ENCODE assay signal across 8 mouse cellular contexts in the genomic region with DNA sequence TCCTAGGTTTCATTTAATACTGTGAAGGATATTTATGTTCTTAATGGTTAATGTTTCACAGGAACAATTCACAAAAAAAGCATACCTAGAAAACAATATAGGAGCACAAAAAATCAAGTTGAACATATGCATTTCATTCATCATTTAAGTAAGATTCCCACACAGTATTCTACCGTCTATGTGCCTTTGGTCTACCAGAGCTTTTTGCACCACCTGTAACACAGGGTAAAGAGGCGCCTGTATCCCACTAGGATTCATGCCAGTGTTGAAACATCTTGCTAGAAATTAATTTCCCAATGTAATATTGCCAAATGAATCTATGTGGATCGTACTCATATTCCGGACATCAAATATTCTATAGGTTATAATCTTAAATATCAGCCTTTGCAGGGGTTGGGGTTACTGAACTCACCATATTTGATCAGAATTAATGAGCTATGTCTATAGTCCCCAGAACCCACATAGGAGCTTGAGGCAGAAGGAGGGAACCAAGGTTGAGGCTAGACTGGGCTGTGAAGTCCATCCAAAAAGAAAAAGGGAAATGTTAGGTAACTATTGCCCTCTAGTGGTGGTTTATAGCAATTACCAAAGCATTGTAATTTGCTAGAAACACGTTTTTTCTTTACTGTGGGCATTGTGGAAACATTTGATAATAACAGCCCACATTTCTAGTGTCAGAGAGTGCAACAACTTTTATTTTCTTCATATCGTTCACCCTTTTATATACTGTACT.
DNase-seq lines count a peak whose midpoint lies in the region; ATAC-seq and TF ChIP-seq lines count a peak whose summit lies in the region.

No protein-coding gene starts in this region.

- no peaks in the 10 kb centered on the region for H3K27me3 ChIP-seq in midbrain, embryonic 13.5 days

- peak; percentile 46; the same call in 1 of the 2 replicates for TF ChIP-seq CTCF in lung, adult 2 months (IDR thresholded peaks at IDR 0.05; ENCODE audit: insufficient read depth, low read length)

- peak; percentile 3 for DNase-seq in cerebellum, adult 8-10 months
- no peak for DNase-seq in cerebellum, adult 11-12 months
- DNase-seq in lung, adult 2 months = no peak
- DNase-seq in lung, postnatal 36 days = no peak
- peak; percentile 27 for DNase-seq in embryo, embryonic 9.5 days (ENCODE audit: extremely low spot score)
- no peak for DNase-seq in urinary bladder, postnatal 36 days (ENCODE audit: low spot score in 2 of 2)
- no peak for DNase-seq in gastrocnemius, postnatal 4 days (ENCODE audit: low spot score in 2 of 2)

- H3K9me3 ChIP-seq in midbrain, embryonic 13.5 days = no peaks in the 10 kb centered on the region

- H3K9ac ChIP-seq in midbrain, embryonic 13.5 days (replicated peaks) = no peak overlapping the region

- 55% methylated on average over 6 of the region's 6 CpGs for WGBS in lung, adult 2 months
- 56% methylated on average over 6 of the region's 6 CpGs for WGBS in midbrain, embryonic 13.5 days

- H3K4me2 ChIP-seq in midbrain, embryonic 13.5 days (replicated peaks) = no peak overlapping the region

- ATAC-seq in midbrain, embryonic 13.5 days = peak; percentile 89

- no peak overlapping the region for H3K4me3 ChIP-seq in lung, adult 2 months (replicated peaks; ENCODE audit: extremely low read depth, low read depth, low read length)
- no peak overlapping the region for H3K4me3 ChIP-seq in midbrain, embryonic 13.5 days (replicated peaks)

- no peaks in the 10 kb centered on the region for H3K36me3 ChIP-seq in midbrain, embryonic 13.5 days

- H3K27ac ChIP-seq in midbrain, embryonic 13.5 days = no peak overlapping the region

- H3K4me1 ChIP-seq in lung, adult 2 months (ENCODE audit: control insufficient read depth, insufficient read depth, low read length) = no peaks in the 10 kb centered on the region
- no peaks in the 10 kb centered on the region for H3K4me1 ChIP-seq in midbrain, embryonic 13.5 days (replicated peaks)

- no peak for TF ChIP-seq POLR2A in lung, adult 2 months (IDR thresholded peaks at IDR 0.05; ENCODE audit: borderline replicate concordance, extremely low read depth, low read depth, low read length)

Comparison
In these comparisons a context has a peak if more than half of its experiments do, and no peak if none do; other contexts are left out.
1. DNase-seq: peak in cerebellum, adult 8-10 months (single experiment) and embryo, embryonic 9.5 days (single experiment); none in cerebellum, adult 11-12 months (single experiment), lung, adult 2 months (single experiment), lung, postnatal 36 days (single experiment), urinary bladder, postnatal 36 days (0 of 2) and gastrocnemius, postnatal 4 days (0 of 2).